Mouse (Mus musculus): Measurements from ENCODE around the gene Olfr805.

The Olfr805 gene

GRCm38 (mm10) chr10:129729275-129729674, at the start of gene Olfr805:
TSS of gene Olfr805 (minus strand) at chr10:129729375.
- DNase-seq (ENCODE audit: low read depth) = no peak

- DNase-seq (ENCODE audit: low read depth) = no peak
These were observed 48.9 kb upstream of the Olfr805 start for GRCm38 (mm10) chr10:129778123-129778522.

DNA sequence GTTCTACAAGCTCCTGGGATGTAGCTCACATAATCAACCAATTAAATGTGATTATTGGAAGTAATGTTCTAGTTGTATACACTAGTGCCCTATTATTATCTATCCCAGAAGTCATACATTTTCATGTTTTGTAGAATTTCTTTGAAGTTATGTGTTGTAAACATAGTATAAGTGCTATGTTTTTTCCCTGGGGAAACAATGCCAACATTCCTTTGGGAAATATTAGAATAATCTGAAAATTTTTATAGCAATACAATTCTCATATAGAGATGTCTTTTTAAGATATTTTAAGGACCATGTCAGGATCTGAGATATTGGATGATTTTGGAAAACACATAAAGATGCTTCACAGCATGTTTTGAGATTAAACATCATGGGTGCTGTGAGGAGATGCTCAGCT, 45.2 kb upstream of the Olfr805 start, which contains the start of gene Olfr809:
TSS of gene Olfr809 (plus strand) at position 301 of the 400 bp plus-strand sequence.
- DNase-seq (ENCODE audit: low read depth) = no peak

DNA sequence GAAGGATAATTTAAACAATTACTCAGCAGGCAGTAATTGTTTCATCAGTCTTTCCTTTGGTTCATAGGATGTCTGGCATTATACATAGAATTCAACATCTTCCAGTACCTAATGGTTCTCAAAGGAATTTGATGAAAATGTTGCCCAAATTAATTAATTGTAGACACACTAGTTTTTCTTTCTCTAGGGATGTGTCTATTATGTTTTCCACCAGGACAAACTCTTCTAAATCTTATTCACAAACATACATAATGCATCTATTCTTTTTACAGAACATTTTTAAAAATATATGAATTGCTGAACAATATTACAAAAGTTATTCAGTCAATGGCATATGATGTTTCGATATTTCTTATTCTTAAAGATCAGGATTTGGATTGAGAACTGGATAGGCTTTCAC, 36.0 kb upstream of the Olfr805 start, which contains the start of gene Olfr808:
TSS of gene Olfr808 (plus strand) at position 301 of the 400 bp plus-strand sequence.
- DNase-seq (ENCODE audit: low read depth) = no peak

DNA sequence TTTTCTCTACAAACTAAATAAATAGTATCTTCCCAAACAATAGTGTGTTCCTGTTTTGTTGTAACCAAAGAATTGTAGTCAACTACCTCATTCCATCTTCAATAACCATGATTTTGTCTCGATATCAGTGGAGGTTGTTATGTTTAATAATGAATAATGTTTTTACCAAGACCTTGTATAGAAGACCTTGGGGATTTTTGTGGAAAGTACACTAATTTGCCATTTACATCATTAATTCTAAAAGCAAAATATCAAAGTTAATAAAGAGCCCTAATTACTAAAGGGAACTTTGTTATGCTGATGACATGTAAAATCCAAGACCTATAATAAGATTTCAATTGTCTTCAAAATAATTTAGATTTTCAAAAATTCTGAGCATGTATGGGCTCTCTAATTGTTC, 28.5 kb upstream of the Olfr805 start, which contains the start of gene Olfr807:
TSS of gene Olfr807 (minus strand) at position 101 of the 400 bp plus-strand sequence.
- DNase-seq (ENCODE audit: low read depth) = no peak

- no peak for DNase-seq (ENCODE audit: low read depth)
These were observed 12.6 kb upstream of the Olfr805 start, which contains the start of gene Olfr806 for GRCm38 (mm10) chr10:129741821-129742220. TSS of gene Olfr806 (minus strand) at chr10:129741921.

DNA sequence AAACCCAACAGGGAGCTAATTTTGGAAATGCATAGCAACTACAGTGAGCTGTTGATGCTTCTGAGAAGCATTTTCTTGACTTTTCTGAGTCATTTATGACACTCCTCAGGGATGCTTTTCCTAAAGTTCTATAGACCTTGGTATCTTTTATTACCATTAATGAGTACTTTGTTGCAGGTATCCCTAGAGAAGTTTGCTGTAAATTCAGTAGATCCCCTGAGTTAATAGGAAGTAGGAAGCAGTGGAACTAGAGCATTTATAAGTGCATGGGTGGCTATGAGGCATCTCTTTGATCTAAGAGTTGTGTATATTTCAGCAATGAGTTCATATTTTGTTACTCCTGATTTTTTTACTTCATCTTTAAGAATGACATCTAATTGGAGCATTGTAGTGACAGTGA, 26.3 kb downstream of the Olfr805 start, which contains the start of gene Olfr804:
TSS of gene Olfr804 (plus strand) at position 301 of the 400 bp plus-strand sequence.
- DNase-seq (ENCODE audit: low read depth) = no peak

DNA sequence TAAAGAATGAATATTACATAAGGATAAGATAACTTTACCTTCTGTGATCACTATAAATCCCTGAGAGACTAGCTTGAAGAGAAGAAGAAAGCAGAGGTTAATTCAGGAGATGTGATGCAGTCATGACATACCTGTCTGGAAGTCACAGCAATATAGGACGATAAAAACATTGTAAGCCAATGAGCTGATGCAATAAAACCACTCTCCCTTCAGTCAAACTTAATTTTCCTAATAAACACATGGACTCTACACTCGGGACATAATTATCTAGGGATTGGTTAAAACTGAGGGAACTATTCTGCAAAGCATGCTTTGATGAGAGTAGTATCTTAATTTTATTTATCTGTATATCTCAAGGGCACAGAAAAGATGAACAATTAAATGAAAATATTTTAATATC, 35.0 kb downstream of the Olfr805 start, which contains the start of gene Olfr803:
TSS of gene Olfr803 (minus strand) at position 101 of the 400 bp plus-strand sequence.
- no peak for DNase-seq (ENCODE audit: low read depth)

GRCm38 (mm10) chr10:129688069-129688468, 41.1 kb downstream of the Olfr805 start, which contains the start of gene Olfr802:
TSS of gene Olfr802 (minus strand) at chr10:129688169.
- no peak for DNase-seq (ENCODE audit: low read depth)

DNA sequence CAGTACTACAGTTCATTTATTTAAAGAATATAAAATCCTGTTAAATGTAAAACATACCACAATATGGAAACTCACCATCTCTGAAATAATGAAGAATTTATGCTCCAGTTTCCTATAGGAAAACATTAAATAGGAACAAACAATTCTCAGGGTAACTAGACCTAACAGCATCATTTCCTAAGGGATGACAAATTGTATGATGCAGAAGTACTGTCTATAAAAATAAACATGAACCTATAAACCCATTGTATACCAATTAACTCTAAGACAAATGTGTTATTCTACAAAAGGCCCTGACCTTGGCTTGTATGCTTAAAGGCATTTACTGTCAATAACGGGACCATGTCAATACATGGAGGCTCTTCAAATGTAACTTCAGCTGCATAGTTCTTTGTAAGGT, 55.4 kb downstream of the Olfr805 start, which contains the start of gene Olfr801:
TSS of gene Olfr801 (minus strand) at position 101 of the 400 bp plus-strand sequence.
- DNase-seq (ENCODE audit: low read depth) = no peak
